Mouse (Mus musculus): ENCODE results near the gene Pax7. TPM values are rescaled to one million over a fixed set of nuclear protein-coding genes. Genes with fewer than 3 reads are reported as not detected.

Pax7 gene
- polyA plus RNA-seq, 1 experiment from 2014 or later: not detected

DNA sequence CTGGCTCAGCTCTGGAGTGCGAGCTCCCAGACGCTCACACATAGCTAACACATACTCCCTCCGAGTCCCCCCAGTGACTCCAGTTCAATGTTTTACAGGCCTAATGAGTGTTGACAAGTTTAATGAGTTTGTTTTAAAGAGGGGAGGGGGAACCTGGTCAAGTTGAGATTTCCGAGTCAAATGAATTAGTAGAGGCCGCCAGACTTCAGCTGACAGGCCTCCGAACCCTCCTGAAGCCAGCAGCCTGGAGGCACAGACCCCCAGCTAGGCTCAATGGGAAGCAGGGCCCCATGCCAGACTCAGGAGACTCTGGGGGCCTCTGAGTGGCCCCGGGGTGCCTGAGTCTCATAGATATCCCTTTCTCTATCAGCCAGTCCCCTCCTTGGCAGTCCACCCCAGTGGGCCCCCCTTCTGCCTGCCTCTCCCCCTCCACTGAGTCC lies 23.9 kb downstream of the Pax7 start:
- H3K9me3 ChIP-seq (replicated peaks; ENCODE audit: control insufficient read depth, low read length): no peaks in the 10 kb centered on the region
- no peak overlapping the region for H3K27ac ChIP-seq (ENCODE audit: low read length)
- no peaks in the 10 kb centered on the region; the same call in 1 of the 2 replicates for H3K4me1 ChIP-seq (ENCODE audit: control insufficient read depth, insufficient read depth, low read length)
- no peak overlapping the region for H3K9ac ChIP-seq (ENCODE audit: low read length)
- no peak overlapping the region for H3K4me2 ChIP-seq (ENCODE audit: low read depth, low read length)
- H3K27me3 ChIP-seq (ENCODE audit: control insufficient read depth, insufficient read depth, low read length): peaks cover 85% of the 10 kb centered on the region
- no peak for ATAC-seq (replicated peaks; ENCODE audit: extremely low read depth, insufficient read depth, low FRiP score)
- H3K36me3 ChIP-seq (ENCODE audit: control insufficient read depth, insufficient read depth): no peaks in the 10 kb centered on the region
- no peak overlapping the region for H3K4me3 ChIP-seq (ENCODE audit: low read length)
- 20% methylated on average over 7 of the region's 7 CpGs for WGBS

DNA sequence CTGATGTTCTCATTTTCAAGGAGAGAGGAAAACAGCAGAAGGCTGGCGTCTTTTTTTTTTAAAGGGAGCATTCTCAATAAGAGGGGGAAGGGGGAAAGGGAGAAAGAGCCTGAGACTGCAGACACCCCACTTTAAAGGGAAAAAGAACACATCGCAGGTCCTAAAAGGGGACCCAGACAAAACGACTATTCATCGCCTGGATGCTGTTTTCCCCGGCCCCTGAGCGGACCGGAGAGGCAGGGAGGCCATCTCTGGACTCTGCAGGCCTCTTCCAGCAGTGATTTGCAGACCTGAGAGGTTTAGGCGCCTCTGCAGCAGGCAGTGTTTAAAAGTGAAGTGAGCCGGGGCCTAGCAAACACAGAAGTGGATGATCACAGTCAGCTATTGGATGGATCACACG lies 25.5 kb downstream of the Pax7 start:
- no peaks in the 10 kb centered on the region for H3K36me3 ChIP-seq (ENCODE audit: control insufficient read depth, insufficient read depth)
- H3K4me2 ChIP-seq (ENCODE audit: low read depth, low read length): no peak overlapping the region
- no peak overlapping the region for H3K4me3 ChIP-seq (ENCODE audit: low read length)
- no peak for ATAC-seq (replicated peaks; ENCODE audit: extremely low read depth, insufficient read depth, low FRiP score)
- no peak overlapping the region for H3K9ac ChIP-seq (ENCODE audit: low read length)
- no peaks in the 10 kb centered on the region; the same call in 1 of the 2 replicates for H3K4me1 ChIP-seq (ENCODE audit: control insufficient read depth, insufficient read depth, low read length)
- H3K27ac ChIP-seq (ENCODE audit: low read length): no peak overlapping the region
- 40% methylated on average over 10 of the region's 10 CpGs for WGBS
- peaks cover 74% of the 10 kb centered on the region for H3K27me3 ChIP-seq (ENCODE audit: control insufficient read depth, insufficient read depth, low read length)
- H3K9me3 ChIP-seq (replicated peaks; ENCODE audit: control insufficient read depth, low read length): no peaks in the 10 kb centered on the region

DNA sequence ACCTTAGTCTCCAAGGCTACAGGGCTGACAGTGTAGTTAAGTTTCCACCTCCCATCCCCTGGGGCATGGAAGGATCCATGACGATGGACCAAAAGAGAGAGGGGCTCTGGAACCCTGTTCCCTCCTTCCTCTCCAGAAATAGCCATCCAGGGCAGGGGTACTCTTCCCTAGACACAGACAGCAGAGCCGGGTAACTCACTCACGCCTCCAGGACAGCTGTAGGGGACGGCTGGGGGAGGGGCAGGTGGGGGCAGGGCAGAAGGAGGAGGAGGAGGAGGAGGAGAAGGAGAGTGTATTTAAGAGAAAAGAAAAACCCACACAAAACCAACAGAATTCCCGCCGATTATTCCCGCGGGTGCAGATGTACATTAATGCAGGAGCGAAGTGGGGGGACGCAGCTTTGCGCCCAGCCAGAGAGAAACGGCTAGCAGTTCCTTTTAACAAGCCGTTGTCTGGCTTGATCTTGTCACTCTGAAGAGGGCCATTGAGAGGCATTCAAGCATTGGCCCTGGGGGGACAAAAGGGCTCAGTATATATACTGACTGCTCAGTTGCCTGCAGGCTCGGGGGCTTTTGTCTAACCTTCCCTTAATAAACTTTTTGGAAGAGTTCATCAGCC lies 26.0 kb downstream of the Pax7 start:
- Histone ChIP-seq H3K9me3 (replicated peaks; ENCODE audit: control insufficient read depth, low read length) (no peaks in the 10 kb centered on the region), H3K27me3 (ENCODE audit: control insufficient read depth, insufficient read depth, low read length) (peaks cover 73% of the 10 kb centered on the region), H3K9ac (ENCODE audit: low read length) (no peak overlapping the region), H3K36me3 (ENCODE audit: control insufficient read depth, insufficient read depth) (no peaks in the 10 kb centered on the region), H3K4me2 (ENCODE audit: low read depth, low read length) (no peak overlapping the region), H3K4me3 (ENCODE audit: low read length) (no peak overlapping the region), H3K27ac (ENCODE audit: low read length) (no peak overlapping the region), H3K4me1 (ENCODE audit: control insufficient read depth, insufficient read depth, low read length) (no peaks in the 10 kb centered on the region; the same call in 1 of the 2 replicates)
- 9% methylated on average over 14 of the region's 14 CpGs for WGBS
- ATAC-seq (replicated peaks; ENCODE audit: extremely low read depth, insufficient read depth, low FRiP score): no peak

DNA sequence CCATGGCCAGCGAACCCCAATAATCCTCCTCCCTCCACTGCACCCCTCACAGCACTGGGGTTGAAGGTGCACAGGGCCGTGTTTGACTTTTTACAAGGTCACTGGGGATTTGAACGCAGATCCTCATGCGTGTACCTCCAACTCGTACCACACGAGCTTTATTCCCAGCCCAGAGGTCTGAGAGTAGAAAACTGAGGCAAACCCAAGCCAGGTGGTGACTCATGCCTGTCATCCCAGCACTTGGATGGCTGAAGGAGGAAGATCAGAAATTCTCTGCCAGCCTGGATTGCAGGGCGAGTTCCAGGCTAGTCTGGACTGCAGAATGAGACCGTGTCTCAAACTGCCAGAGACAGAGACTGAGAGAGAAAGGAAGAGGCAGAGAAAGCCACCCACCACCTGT lies 28.4 kb downstream of the Pax7 start:
- Histone ChIP-seq H3K9ac (ENCODE audit: low read length) (no peak overlapping the region), H3K4me3 (ENCODE audit: low read length) (no peak overlapping the region), H3K9me3 (replicated peaks; ENCODE audit: control insufficient read depth, low read length) (no peaks in the 10 kb centered on the region), H3K27me3 (ENCODE audit: control insufficient read depth, insufficient read depth, low read length) (peaks cover 77% of the 10 kb centered on the region), H3K4me2 (ENCODE audit: low read depth, low read length) (no peak overlapping the region), H3K36me3 (ENCODE audit: control insufficient read depth, insufficient read depth) (no peaks in the 10 kb centered on the region), H3K4me1 (ENCODE audit: control insufficient read depth, insufficient read depth, low read length) (no peaks in the 10 kb centered on the region), H3K27ac (ENCODE audit: low read length) (no peak overlapping the region)
- WGBS: 71% methylated on average over 8 of the region's 8 CpGs
- ATAC-seq (replicated peaks; ENCODE audit: extremely low read depth, insufficient read depth, low FRiP score): no peak

- Histone ChIP-seq H3K27me3 (ENCODE audit: control insufficient read depth, insufficient read depth, low read length) (peaks cover 72% of the 10 kb centered on the region), H3K4me1 (ENCODE audit: control insufficient read depth, insufficient read depth, low read length) (no peaks in the 10 kb centered on the region), H3K36me3 (ENCODE audit: control insufficient read depth, insufficient read depth) (no peaks in the 10 kb centered on the region), H3K9me3 (replicated peaks; ENCODE audit: control insufficient read depth, low read length) (no peaks in the 10 kb centered on the region), H3K4me3 (ENCODE audit: low read length) (no peak overlapping the region), H3K27ac (ENCODE audit: low read length) (no peak overlapping the region), H3K4me2 (ENCODE audit: low read depth, low read length) (no peak overlapping the region), H3K9ac (ENCODE audit: low read length) (no peak overlapping the region)
- 33% methylated on average over 2 of the region's 2 CpGs for WGBS
- no peak for ATAC-seq (replicated peaks; ENCODE audit: extremely low read depth, insufficient read depth, low FRiP score)
These were observed 29.3 kb downstream of the Pax7 start for GRCm38 (mm10) chr4:139803981-139804380.

GRCm38 (mm10) chr4:139799436-139800100 lies 33.8 kb downstream of the Pax7 start:
- Histone ChIP-seq H3K27ac (ENCODE audit: low read length) (no peak overlapping the region), H3K4me2 (ENCODE audit: low read depth, low read length) (no peak overlapping the region), H3K4me3 (ENCODE audit: low read length) (no peak overlapping the region), H3K4me1 (ENCODE audit: control insufficient read depth, insufficient read depth, low read length) (no peaks in the 10 kb centered on the region), H3K9me3 (replicated peaks; ENCODE audit: control insufficient read depth, low read length) (no peaks in the 10 kb centered on the region), H3K27me3 (ENCODE audit: control insufficient read depth, insufficient read depth, low read length) (peaks cover 51% of the 10 kb centered on the region), H3K36me3 (ENCODE audit: control insufficient read depth, insufficient read depth) (no peaks in the 10 kb centered on the region), H3K9ac (ENCODE audit: low read length) (no peak overlapping the region)
- no peak for ATAC-seq (replicated peaks; ENCODE audit: extremely low read depth, insufficient read depth, low FRiP score)
- WGBS: 71% methylated on average over 10 of the region's 10 CpGs

GRCm38 (mm10) chr4:139797344-139797743 lies 36.0 kb downstream of the Pax7 start:
- Histone ChIP-seq H3K9ac (ENCODE audit: low read length) (no peak overlapping the region), H3K4me3 (ENCODE audit: low read length) (no peak overlapping the region), H3K9me3 (replicated peaks; ENCODE audit: control insufficient read depth, low read length) (no peaks in the 10 kb centered on the region), H3K27ac (ENCODE audit: low read length) (no peak overlapping the region), H3K36me3 (ENCODE audit: control insufficient read depth, insufficient read depth) (no peaks in the 10 kb centered on the region), H3K4me2 (ENCODE audit: low read depth, low read length) (no peak overlapping the region), H3K4me1 (ENCODE audit: control insufficient read depth, insufficient read depth, low read length) (no peaks in the 10 kb centered on the region), H3K27me3 (ENCODE audit: control insufficient read depth, insufficient read depth, low read length) (peaks cover 47% of the 10 kb centered on the region)
- 26% methylated on average over 4 of the region's 4 CpGs for WGBS
- ATAC-seq (replicated peaks; ENCODE audit: extremely low read depth, insufficient read depth, low FRiP score): no peak; the same call in 1 of the 2 replicates

DNA sequence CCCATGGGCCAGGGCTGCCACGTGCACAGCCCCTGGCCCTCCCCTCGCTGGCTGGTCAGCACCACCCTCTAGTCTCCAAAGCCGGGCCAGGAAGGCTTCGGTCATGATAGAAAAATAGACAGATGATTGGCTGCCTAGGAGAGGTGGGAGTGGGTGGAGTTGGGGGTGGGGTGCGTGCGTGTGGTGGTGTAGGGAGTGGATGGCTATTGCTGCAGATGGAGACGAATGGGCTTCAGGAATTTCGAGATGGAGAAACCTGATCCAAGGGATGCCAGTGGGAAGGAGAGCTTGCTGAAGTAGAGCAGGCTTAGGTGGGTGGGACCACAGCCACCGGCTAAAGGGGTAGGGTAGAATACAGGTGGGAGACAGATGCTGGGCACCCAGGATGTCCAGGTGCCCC lies 37.2 kb downstream of the Pax7 start:
- no peak overlapping the region for H3K4me2 ChIP-seq (ENCODE audit: low read depth, low read length)
- WGBS: 22% methylated on average over 9 of the region's 9 CpGs
- ATAC-seq (replicated peaks; ENCODE audit: extremely low read depth, insufficient read depth, low FRiP score): no peak
- H3K36me3 ChIP-seq (ENCODE audit: control insufficient read depth, insufficient read depth): no peaks in the 10 kb centered on the region
- H3K9ac ChIP-seq (ENCODE audit: low read length): no peak overlapping the region
- H3K27ac ChIP-seq (ENCODE audit: low read length): no peak overlapping the region
- H3K4me1 ChIP-seq (ENCODE audit: control insufficient read depth, insufficient read depth, low read length): no peaks in the 10 kb centered on the region
- peaks cover 42% of the 10 kb centered on the region for H3K27me3 ChIP-seq (ENCODE audit: control insufficient read depth, insufficient read depth, low read length)
- H3K4me3 ChIP-seq (ENCODE audit: low read length): no peak overlapping the region
- no peaks in the 10 kb centered on the region for H3K9me3 ChIP-seq (replicated peaks; ENCODE audit: control insufficient read depth, low read length)

- Histone ChIP-seq H3K9me3 (replicated peaks; ENCODE audit: control insufficient read depth, low read length) (0 out of 2 replicates have a peak, but pooled peaks cover 2% of the 10 kb centered on the region), H3K27me3 (ENCODE audit: control insufficient read depth, insufficient read depth, low read length) (peaks cover 52% of the 10 kb centered on the region), H3K9ac (ENCODE audit: low read length) (no peak overlapping the region), H3K4me1 (ENCODE audit: control insufficient read depth, insufficient read depth, low read length) (no peaks in the 10 kb centered on the region), H3K4me3 (ENCODE audit: low read length) (no peak overlapping the region), H3K27ac (ENCODE audit: low read length) (no peak overlapping the region), H3K4me2 (ENCODE audit: low read depth, low read length) (no peak overlapping the region), H3K36me3 (ENCODE audit: control insufficient read depth, insufficient read depth) (no peaks in the 10 kb centered on the region)
- 47% methylated on average over 8 of the region's 8 CpGs for WGBS
- ATAC-seq (replicated peaks; ENCODE audit: extremely low read depth, insufficient read depth, low FRiP score): no peak
These were observed 42.2 kb downstream of the Pax7 start for GRCm38 (mm10) chr4:139791168-139791567.

Data from heart, embryonic 16.5 days (tissue).